Mouse (Mus musculus) megakaryocyte, adult 5-6 weeks (primary cell): Measurements from ENCODE around the gene Slc2a2. TPM values are rescaled to one million over a fixed set of nuclear protein-coding genes. Genes with fewer than 3 reads are reported as not detected.
"Not testable (repeated sequence)": the region's sequence is repeated elsewhere in the genome, so short reads cannot be mapped to it uniquely, and the experiment has no call there.

Experiments used
- ATAC-seq: 2 replicates; pipeline ENCODE4 v1.8.0; 2016; ENCODE audit warnings: mild to moderate bottlenecking, inconsistent platforms; ENCODE audit not compliant: poor library complexity, severe bottlenecking
- total RNA-seq, 2 experiments: library from RNA; stranded (forward) in 1 of 2; stranded (reverse) in 1 of 2; fragments of 153-499, 151-499 nt in 1 of 2; fragments of 221-1000, 200-1000 nt in 1 of 2; gene quantifications; 2 replicates each; pipeline versions ENCODE4 v1.2.3 to v1.2.4; 2015 to 2017

The Slc2a2 gene
- total RNA-seq, 2 experiments from 2014 or later = not detected

GRCm38 (mm10) chr3:28726356-28726755 is 28.7 kb downstream of the Slc2a2 start:
- no peak for ATAC-seq

GRCm38 (mm10) chr3:28734712-28735111 is 37.0 kb downstream of the Slc2a2 start:
- ATAC-seq = no peak

DNA sequence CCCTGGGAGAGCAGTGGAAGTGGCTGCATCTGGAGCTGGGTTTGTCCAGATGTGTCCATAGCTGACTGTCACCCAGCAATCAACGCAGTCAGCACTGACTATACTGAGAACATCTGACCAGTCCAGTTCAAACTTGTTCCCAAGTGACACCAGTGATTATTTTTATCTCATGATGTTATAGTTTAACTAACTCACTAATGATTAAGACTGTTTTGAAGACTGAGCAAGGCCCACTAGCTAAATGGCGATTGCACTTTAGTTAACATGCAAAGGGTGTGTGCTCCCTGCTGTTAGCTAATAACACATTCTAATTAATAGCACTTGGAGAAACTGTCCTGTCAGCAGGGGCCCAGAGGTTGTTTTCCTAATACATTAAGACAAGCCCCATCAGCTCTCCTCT is 39.3 kb downstream of the Slc2a2 start:
- no peak for ATAC-seq

GRCm38 (mm10) chr3:28740353-28740752 is 42.6 kb downstream of the Slc2a2 start:
- ATAC-seq = no peak

- ATAC-seq = no peak
These were observed 45.5 kb downstream of the Slc2a2 start for GRCm38 (mm10) chr3:28743251-28743650.

DNA sequence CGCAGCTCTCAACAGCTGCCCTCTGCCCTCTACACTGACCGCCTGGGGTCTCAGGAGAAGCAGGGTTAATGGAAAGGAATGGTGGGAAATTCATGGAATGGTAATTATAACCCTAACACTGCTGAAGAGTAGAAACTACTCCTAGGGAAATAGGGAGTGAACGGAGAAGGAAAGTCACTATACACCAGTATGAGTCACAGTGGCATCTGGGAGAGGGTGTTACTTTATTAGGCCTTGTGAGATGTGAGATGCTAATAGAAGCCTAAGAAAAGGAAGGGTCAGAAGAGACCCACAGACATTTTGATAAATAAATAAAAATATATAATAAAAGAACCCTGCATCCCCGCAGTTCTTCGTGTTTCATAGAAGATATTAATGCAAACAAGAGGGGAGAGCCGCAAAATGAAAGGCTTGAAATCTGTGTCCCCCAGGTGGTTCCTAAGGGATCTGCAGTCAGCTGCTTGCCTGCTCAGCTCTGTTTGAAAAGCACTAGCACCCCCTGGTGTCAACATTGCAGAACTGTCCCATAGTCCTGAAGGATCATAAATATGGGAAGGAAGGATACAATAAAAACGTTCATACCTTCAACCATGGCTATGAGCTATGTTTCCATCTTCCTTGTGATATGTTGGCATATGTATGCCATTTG is 48.3 kb downstream of the Slc2a2 start:
- peak; percentile 87 for ATAC-seq

GRCm38 (mm10) chr3:28748151-28748550 is 50.4 kb downstream of the Slc2a2 start:
- ATAC-seq = no peak

- ATAC-seq = no peak
These were observed 51.3 kb downstream of the Slc2a2 start for GRCm38 (mm10) chr3:28748956-28749355.

DNA sequence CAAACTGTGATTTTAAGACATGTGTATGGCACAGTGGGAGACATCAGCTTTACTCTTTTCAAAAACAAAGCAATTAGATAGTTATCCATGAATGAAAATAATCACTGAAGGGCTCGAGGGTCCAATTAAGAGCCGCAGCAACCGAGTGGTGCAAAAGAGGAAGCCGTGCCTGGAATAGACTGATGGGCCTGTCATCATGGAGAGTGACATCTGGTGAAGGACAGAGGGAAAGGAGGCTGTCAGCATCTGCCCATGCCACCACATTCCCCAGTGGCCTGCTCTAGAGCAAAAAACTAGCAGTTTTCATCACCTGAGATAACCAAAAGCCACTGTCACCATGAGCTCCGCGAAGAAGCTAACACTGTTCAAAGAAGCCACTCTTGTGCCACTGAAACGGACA is 57.8 kb downstream of the Slc2a2 start:
- no peak for ATAC-seq

- no peak for ATAC-seq
These were observed 63.6 kb downstream of the Slc2a2 start for GRCm38 (mm10) chr3:28761225-28761789.

DNA sequence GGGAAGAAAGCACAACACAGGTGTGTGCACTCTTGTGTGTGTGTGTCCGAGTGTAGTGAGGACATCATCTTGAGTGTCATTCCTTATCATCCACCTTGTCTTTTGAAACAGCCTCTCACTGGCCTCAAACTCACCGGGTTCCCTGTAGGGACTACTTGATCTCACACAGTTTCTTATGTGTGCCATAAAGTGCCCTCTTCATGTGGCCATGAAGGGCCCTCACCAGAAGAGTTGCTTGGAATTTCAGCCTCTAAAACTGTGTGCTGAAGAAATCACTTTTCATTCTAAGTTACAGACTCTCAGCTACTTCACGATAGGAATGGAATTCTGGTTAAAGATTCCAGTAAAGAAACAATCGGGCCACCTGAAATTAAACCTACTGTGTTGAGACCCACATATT is 69.2 kb downstream of the Slc2a2 start:
- ATAC-seq = no peak

DNA sequence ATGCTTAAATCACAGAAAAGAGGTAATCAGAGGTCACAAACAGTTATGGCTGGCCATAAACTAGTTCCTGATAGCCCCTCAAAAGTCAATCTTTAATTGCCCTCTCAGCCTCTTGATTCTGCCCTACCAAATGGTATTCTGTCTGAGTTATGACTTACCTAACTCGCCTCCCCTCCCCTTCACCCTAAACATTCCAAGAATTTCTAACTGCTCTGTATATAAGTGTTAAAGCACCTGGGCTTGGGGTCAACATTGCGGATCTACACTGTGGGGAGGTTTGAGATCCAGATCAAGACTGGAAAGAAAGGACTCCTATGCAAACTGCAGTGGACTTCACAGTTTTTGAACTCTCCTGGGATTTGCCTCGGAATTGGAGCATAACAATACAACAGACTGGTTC is 70.5 kb downstream of the Slc2a2 start:
- ATAC-seq = no peak

GRCm38 (mm10) chr3:28772919-28773318 is 75.2 kb downstream of the Slc2a2 start:
- not testable (repeated sequence) for ATAC-seq

DNA sequence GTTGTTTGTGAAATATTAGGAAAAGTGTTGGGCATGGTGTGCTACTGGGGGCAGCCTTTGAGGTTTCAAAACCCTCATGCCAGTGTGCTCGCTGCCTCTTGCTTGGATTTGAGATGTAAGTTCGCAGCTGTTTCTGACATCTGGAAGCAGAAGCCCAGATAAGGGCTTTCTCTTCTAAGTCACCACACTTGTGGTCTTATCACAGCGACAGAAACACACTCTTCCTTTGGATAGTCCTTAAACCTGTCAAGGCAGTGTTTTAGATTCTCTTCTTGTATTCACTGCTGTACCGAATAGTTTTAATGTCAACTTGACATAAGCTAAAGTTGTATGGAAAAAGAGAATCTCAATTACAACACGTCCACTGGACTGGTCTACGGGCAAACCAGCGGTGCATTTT is 77.7 kb downstream of the Slc2a2 start:
- no peak for ATAC-seq

GRCm38 (mm10) chr3:28775958-28776357 is 78.3 kb downstream of the Slc2a2 start:
- 0 out of 2 replicates have a peak, but pooled peaks have one; percentile 12 for ATAC-seq

DNA sequence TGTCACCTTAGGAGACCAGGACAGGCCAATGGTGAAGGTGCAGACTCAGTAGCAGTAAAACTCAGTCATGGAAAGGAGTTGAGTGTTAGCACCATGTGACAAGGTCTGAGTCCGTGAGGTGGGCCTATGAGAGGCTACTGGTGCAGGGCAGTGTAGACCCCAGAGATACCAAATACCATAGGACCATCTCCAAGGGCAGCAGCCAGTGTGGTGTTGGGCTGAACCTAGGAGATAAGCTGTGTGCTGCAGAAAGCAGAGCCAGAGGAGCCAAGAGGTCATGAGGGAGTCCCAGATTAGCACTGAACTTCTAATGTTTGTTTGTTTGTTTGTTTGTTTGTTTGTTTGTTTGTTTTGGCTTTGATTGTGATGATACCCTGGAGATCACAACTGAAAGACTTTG is 78.8 kb downstream of the Slc2a2 start:
- ATAC-seq = no peak

DNA sequence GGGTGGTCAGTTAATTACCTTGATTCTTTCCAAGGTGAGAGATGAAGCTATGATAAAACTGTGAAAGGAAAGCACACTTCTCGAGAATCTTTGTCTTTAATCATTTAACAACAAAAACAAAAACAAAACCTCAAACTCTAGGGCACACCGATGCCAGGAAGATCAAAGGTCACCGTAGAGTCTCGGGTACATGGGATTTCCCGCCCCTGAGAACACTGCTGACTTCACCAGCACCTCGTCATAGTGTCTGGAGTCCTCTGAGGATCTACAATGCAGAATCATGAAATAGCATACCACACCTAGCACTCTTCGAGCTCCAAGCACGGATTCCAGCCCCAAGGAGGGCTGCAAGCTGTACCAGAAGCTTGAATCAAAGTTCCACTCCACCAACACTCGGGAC is 82.8 kb downstream of the Slc2a2 start:
- ATAC-seq = no peak

Other genes with a start within 250 kb of the Slc2a2 start
- 5.8 and 6.2 TPM in 2 replicates for gene Eif5a2, start 83.4 kb downstream of the Slc2a2 start, total RNA-seq (2015)
- 3.5 and 3.9 TPM in 2 replicates for gene Eif5a2, start 83.4 kb downstream of the Slc2a2 start, total RNA-seq (2017)
- gene Rpl22l1, start 107.5 kb downstream of the Slc2a2 start, total RNA-seq (2015) = 464 and 466 TPM in 2 replicates
- 66.5 and 72.5 TPM in 2 replicates for gene Rpl22l1, start 107.5 kb downstream of the Slc2a2 start, total RNA-seq (2017)
- gene Gm1527, start 194.7 kb downstream of the Slc2a2 start, total RNA-seq (2015) = not detected in 2 replicates
- gene Gm1527, start 194.7 kb downstream of the Slc2a2 start, total RNA-seq (2017) = not detected in 2 replicates